Mouse (Mus musculus) lung, postnatal 0 days (tissue): Measurements from ENCODE around the gene Itpr2.

Experiments used
- CTCF ChIP-seq: IDR thresholded peaks from 2 replicates; pipeline ENCODE4 v1.5.1; 2016; ENCODE audit warnings: antibody characterized with exemption, mild to moderate bottlenecking
- EP300 ChIP-seq: IDR thresholded peaks from 2 replicates; pipeline ENCODE4 v1.6.1; 2016; ENCODE audit warnings: antibody characterized with exemption, mild to moderate bottlenecking, control low read depth

GRCm38 (mm10) chr6:146140171-146140570, 361.9 kb downstream of the Itpr2 start:
- no peak for TF ChIP-seq EP300
- no peak for TF ChIP-seq CTCF
